Mouse (Mus musculus): ENCODE results near the gene Olfr1278. TPM values are rescaled to one million over a fixed set of nuclear protein-coding genes. Genes with fewer than 3 reads are reported as not detected.
"Not testable (repeated sequence)": the region's sequence is repeated elsewhere in the genome, so short reads cannot be mapped to it uniquely, and the experiment has no call there.

Gene Olfr1278
- total RNA-seq (2017) = not detected in 3 replicates

- no peak for ATAC-seq (replicated peaks; ENCODE audit: insufficient number of reproducible peaks, low FRiP score, low TSS enrichment, poor library complexity, severe bottlenecking)
Observed at GRCm38 (mm10) chr2:111289836-111290235, at the start of gene Olfr1278. TSS of gene Olfr1278 (plus strand) at chr2:111290136.

DNA sequence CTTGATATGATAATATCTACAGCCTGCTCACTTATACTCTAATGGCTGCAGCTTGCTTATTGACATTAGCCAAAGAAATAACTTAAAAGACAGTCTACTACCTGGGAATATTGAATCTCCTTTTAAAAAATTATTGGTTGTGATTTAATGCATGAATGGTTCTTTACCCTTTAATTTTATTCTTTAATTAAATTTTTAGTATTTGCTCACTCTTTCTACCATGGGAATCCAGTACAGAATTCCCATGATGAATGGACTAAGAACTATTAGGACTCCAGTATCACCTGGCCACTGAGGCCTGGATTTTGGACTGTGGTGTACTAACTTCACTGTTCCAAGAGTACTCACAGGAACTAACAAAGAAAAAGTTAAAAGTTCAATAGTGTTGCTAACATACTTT lies 35.7 kb upstream of the Olfr1278 start, which contains the start of gene Olfr1276:
Gene Olfr1276 (plus strand): TSS at position 301 of the 400 bp plus-strand sequence.
- no peak for ATAC-seq (replicated peaks; ENCODE audit: insufficient number of reproducible peaks, low FRiP score, low TSS enrichment, poor library complexity, severe bottlenecking)

GRCm38 (mm10) chr2:111274006-111274405 lies 15.9 kb upstream of the Olfr1278 start, which contains the start of gene Olfr1277:
TSS of gene Olfr1277 (minus strand) at chr2:111274106.
- no peak for ATAC-seq (replicated peaks; ENCODE audit: insufficient number of reproducible peaks, low FRiP score, low TSS enrichment, poor library complexity, severe bottlenecking)

GRCm38 (mm10) chr2:111298541-111298940 lies 8.6 kb downstream of the Olfr1278 start:
- no peak for ATAC-seq (replicated peaks; ENCODE audit: insufficient number of reproducible peaks, low FRiP score, low TSS enrichment, poor library complexity, severe bottlenecking)

- no peak for ATAC-seq (replicated peaks; ENCODE audit: insufficient number of reproducible peaks, low FRiP score, low TSS enrichment, poor library complexity, severe bottlenecking)
Observed at GRCm38 (mm10) chr2:111300374-111300773, 10.4 kb downstream of the Olfr1278 start, which contains the start of gene Olfr1279. TSS of gene Olfr1279 (plus strand) at chr2:111300635.

DNA sequence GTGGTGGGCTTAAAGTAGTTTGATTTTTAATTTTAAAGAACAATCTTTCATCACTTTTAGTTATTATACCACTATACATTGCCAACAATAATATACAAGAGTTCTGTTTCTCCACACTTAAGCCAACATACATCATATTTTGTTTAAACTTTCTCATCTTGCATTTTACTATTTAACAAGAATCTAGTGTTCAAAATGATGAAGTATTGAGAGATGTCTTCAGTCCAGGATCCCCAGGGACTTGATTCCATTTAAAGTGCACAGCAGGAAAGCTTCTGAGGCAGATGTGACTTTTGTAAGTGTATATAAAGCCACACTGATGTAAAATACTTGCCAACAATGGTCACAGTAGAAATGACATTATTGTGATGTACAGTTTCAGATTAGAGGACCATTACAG lies 23.8 kb downstream of the Olfr1278 start, which contains the start of gene Olfr1280:
Gene Olfr1280 (plus strand): TSS at position 301 of the 400 bp plus-strand sequence.
- no peak for ATAC-seq (replicated peaks; ENCODE audit: insufficient number of reproducible peaks, low FRiP score, low TSS enrichment, poor library complexity, severe bottlenecking)

DNA sequence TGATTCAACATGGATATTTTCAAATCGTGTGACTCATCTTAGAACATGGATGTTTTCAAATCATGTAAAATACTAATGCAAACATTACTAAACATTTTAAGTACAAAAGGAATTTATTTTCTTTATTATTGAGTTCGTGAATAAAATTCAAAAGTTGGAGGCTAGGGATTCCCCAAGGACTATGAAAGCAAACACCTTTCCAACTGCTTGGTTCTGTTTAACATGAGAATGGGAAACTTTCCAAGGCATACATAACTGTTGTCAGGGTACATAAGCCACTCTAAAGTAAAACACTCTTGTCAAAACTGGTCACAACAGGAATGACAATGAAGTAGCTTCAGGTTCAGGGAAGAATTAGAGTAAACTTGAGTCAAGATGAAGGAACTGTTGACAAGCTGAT lies 36.3 kb downstream of the Olfr1278 start, which contains the start of gene Olfr1281:
Gene Olfr1281 (plus strand): TSS at position 301 of the 400 bp plus-strand sequence.
- no peak for ATAC-seq (replicated peaks; ENCODE audit: insufficient number of reproducible peaks, low FRiP score, low TSS enrichment, poor library complexity, severe bottlenecking)

GRCm38 (mm10) chr2:111333721-111334120 lies 43.8 kb downstream of the Olfr1278 start:
- ATAC-seq (replicated peaks; ENCODE audit: insufficient number of reproducible peaks, low FRiP score, low TSS enrichment, poor library complexity, severe bottlenecking) = not testable (repeated sequence)

DNA sequence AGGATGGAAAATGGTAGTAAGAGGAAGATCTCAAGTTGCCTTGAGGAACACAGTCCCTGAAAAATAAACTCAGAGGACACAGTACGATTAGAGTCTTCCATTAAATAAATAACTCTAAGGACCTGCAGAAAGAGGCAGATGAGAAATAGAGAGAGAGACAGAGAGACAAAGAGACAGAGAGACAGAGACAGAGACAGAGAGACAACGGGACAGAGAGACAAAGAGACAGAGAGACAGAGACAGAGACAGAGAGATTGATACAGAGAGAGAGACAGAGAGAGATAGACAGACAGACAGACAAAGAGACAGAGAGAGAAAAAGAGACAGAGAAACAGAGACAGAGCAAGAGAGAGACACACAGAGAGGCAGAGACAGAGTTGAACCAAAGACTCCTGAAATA lies 46.0 kb downstream of the Olfr1278 start, which contains the start of gene Olfr1282:
Gene Olfr1282 (minus strand): TSS at position 101 of the 400 bp plus-strand sequence.
- ATAC-seq (replicated peaks; ENCODE audit: insufficient number of reproducible peaks, low FRiP score, low TSS enrichment, poor library complexity, severe bottlenecking) = no peak

Other genes starting within 250 kb of the Olfr1278 start
- gene Gm13941, start 184.2 kb upstream of the Olfr1278 start, total RNA-seq (2017) = 4.3 TPM in 1 of 3 replicates, not detected in the others
- not detected in 3 replicates for gene Gm15130, start 137.2 kb upstream of the Olfr1278 start, total RNA-seq (2017)
- gene 4930430A15Rik, start 60.5 kb upstream of the Olfr1278 start, total RNA-seq (2017) = not detected in 3 replicates
- gene Olfr1275, start 54.9 kb upstream of the Olfr1278 start, total RNA-seq (2017) = not detected in 3 replicates
- gene Olfr1276, start 35.6 kb upstream of the Olfr1278 start, total RNA-seq (2017) = not detected in 3 replicates
- not detected in 3 replicates for gene Olfr1277, start 16.0 kb upstream of the Olfr1278 start, total RNA-seq (2017)
- not detected in 3 replicates for gene Olfr1279, start 10.5 kb downstream of the Olfr1278 start, total RNA-seq (2017)
- gene Olfr1280, start 23.9 kb downstream of the Olfr1278 start, total RNA-seq (2017) = not detected in 3 replicates
- not detected in 3 replicates for gene Olfr1281, start 36.4 kb downstream of the Olfr1278 start, total RNA-seq (2017)
- not detected in 3 replicates for gene Olfr1282, start 45.9 kb downstream of the Olfr1278 start, total RNA-seq (2017)
- not detected in 3 replicates for gene Olfr1283, start 76.7 kb downstream of the Olfr1278 start, total RNA-seq (2017)
- gene Olfr1284, start 85.4 kb downstream of the Olfr1278 start, total RNA-seq (2017) = not detected in 3 replicates
- not detected in 3 replicates for gene Olfr1286, start 133.0 kb downstream of the Olfr1278 start, total RNA-seq (2017)
- not detected in 3 replicates for gene Olfr1287, start 159.0 kb downstream of the Olfr1278 start, total RNA-seq (2017)
- gene Olfr1288, start 184.0 kb downstream of the Olfr1278 start, total RNA-seq (2017) = not detected in 3 replicates
- gene Olfr1289, start 190.7 kb downstream of the Olfr1278 start, total RNA-seq (2017) = not detected in 3 replicates
- gene Olfr1290, start 203.7 kb downstream of the Olfr1278 start, total RNA-seq (2017) = not detected in 3 replicates
- gene Olfr1291-ps1, start 207.0 kb downstream of the Olfr1278 start, total RNA-seq (2017) = not detected in 3 replicates
- not detected in 3 replicates for gene Olfr1293-ps, start 235.1 kb downstream of the Olfr1278 start, total RNA-seq (2017)